Mouse (Mus musculus): ENCODE measurements around the gene Zfp593.

Gene Zfp593

GRCm38 (mm10) chr4:134256407-134257197 lies 11.2 kb upstream of the Zfp593 start:
- DNase-seq (ENCODE audit: low spot score), result no peak

GRCm38 (mm10) chr4:134255854-134256253 lies 10.5 kb upstream of the Zfp593 start:
- DNase-seq (ENCODE audit: low spot score), result no peak

GRCm38 (mm10) chr4:134254835-134255234 lies 9.4 kb upstream of the Zfp593 start:
- DNase-seq (ENCODE audit: low spot score), result no peak

GRCm38 (mm10) chr4:134253722-134254324 lies 8.4 kb upstream of the Zfp593 start, which contains the start of gene Grrp1:
TSS of gene Grrp1 (minus strand) at chr4:134254106.
- no peak for DNase-seq (ENCODE audit: low spot score)

GRCm38 (mm10) chr4:134252911-134253721 lies 7.7 kb upstream of the Zfp593 start:
- DNase-seq (ENCODE audit: low spot score), result no peak

GRCm38 (mm10) chr4:134252131-134252910 lies 6.9 kb upstream of the Zfp593 start:
- no peak for DNase-seq (ENCODE audit: low spot score)

- no peak for DNase-seq (ENCODE audit: low spot score)
These were observed 6.1 kb upstream of the Zfp593 start for GRCm38 (mm10) chr4:134251241-134252130.

- no peak for DNase-seq (ENCODE audit: low spot score)
These were observed 5.5 kb upstream of the Zfp593 start for GRCm38 (mm10) chr4:134250930-134251240.

- no peak for DNase-seq (ENCODE audit: low spot score)
These were observed 4.9 kb upstream of the Zfp593 start for GRCm38 (mm10) chr4:134250116-134250929.

GRCm38 (mm10) chr4:134249651-134250050 lies 4.3 kb upstream of the Zfp593 start:
- peak; percentile 70 for DNase-seq (ENCODE audit: low spot score)

- DNase-seq (ENCODE audit: low spot score), result no peak
These were observed 1.4 kb upstream of the Zfp593 start, which contains the start of gene Gm30191 for GRCm38 (mm10) chr4:134246719-134247258. TSS of gene Gm30191 (plus strand) at chr4:134246935.

GRCm38 (mm10) chr4:134246256-134246655 lies 864 bp upstream of the Zfp593 start:
- no peak for DNase-seq (ENCODE audit: low spot score)

GRCm38 (mm10) chr4:134243516-134244250 lies 1.7 kb downstream of the Zfp593 start, which contains the start of gene E130218I03Rik:
TSS of gene E130218I03Rik (plus strand) at chr4:134243662.
- DNase-seq (ENCODE audit: low spot score), result no peak

GRCm38 (mm10) chr4:134238686-134239085 lies 6.7 kb downstream of the Zfp593 start:
- no peak for DNase-seq (ENCODE audit: low spot score)

GRCm38 (mm10) chr4:134238279-134238651 lies 7.1 kb downstream of the Zfp593 start, which contains the start of gene Cnksr1:
TSS of gene Cnksr1 (minus strand) at chr4:134238399.
- DNase-seq (ENCODE audit: low spot score), result peak; percentile 77

- no peak for DNase-seq (ENCODE audit: low spot score)
These were observed 7.7 kb downstream of the Zfp593 start for GRCm38 (mm10) chr4:134237582-134238278.

GRCm38 (mm10) chr4:134234876-134235275 lies 10.5 kb downstream of the Zfp593 start:
- no peak for DNase-seq (ENCODE audit: low spot score)

GRCm38 (mm10) chr4:134230431-134230830 lies 15.0 kb downstream of the Zfp593 start:
- no peak for DNase-seq (ENCODE audit: low spot score)

Measured in ovary, postnatal 14 days (tissue).